Mouse (Mus musculus): ENCODE results near the gene Gpr180.

- TF ChIP-seq CTCF (IDR thresholded peaks at IDR 0.05; ENCODE audit: low read depth) (no peak), EP300 (IDR thresholded peaks at IDR 0.05; ENCODE audit: low read depth) (no peak)
Observed at GRCm38 (mm10) chr14:118193001-118193628, 56.2 kb downstream of the Gpr180 start.

All from liver, postnatal 0 days (tissue).